Mouse (Mus musculus) CH12F3 (cell line): ENCODE data around the gene Hist1h2ai.
"Not testable (repeated sequence)": the region's sequence is repeated elsewhere in the genome, so short reads cannot be mapped to it uniquely, and the experiment has no call there.

Experiments used
- in situ Hi-C: fragments of 300-500 bp; cut with MboI; formaldehyde crosslinking; loops from 2 replicates; pipeline ENCODE4 v1.14.3; 2020; ENCODE audit warnings: low sequenced_read_pairs

The Hist1h2ai gene

GRCm38 (mm10) chr13:21722993-21723836 is 7.0 kb downstream of the Hist1h2ai start:
- in situ Hi-C loops: no loop called here

DNA sequence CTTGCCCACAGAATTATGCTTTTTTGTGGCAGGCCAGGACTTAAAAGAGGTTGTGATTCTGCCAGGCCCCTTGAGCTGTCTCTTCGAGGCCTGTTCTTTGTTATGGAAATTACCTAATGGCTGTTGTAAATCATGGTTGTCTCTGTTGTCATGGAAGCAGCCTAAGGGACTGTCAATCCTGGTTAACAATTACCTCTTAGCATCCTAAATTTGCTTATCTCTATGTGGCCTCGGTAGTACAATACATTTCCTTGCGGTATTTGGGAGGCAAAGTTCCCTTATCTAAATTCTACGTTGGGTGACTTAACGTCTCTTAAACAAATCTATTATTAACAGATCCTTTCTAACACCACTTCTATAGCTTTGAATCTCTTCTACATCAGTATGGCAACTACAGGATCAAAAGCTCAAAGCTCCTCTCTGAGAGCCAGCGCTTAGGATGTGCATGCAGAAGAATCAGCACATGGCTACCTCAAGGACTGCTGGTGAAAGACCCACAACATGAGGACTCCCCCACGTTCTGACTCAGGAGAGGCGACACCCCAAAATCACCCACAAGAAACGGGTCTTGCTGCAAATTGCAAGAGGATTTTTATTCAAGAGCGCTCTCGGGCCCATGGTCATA is 11.8 kb downstream of the Hist1h2ai start:
- in situ Hi-C loops: no loop called here

DNA sequence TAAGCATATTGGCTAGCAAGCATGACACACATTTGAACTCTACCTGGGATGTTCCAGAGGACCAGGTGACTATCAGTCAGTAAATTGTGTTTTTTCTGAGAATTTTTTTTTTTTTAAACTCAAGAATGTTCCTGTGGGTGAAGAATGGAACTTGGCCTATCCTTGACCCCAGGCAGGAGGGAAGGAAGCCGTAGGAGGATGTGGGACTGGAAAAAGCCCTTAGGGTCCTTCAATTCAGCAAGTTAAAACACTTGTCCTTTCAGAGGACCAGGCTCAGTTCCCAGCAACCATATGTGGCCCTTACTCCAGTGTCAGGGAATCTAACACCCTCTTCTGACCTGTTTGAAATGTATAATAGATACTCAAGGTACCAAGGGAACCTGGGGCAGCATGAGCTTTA is 13.3 kb downstream of the Hist1h2ai start:
- in situ Hi-C loops: no loop called here

DNA sequence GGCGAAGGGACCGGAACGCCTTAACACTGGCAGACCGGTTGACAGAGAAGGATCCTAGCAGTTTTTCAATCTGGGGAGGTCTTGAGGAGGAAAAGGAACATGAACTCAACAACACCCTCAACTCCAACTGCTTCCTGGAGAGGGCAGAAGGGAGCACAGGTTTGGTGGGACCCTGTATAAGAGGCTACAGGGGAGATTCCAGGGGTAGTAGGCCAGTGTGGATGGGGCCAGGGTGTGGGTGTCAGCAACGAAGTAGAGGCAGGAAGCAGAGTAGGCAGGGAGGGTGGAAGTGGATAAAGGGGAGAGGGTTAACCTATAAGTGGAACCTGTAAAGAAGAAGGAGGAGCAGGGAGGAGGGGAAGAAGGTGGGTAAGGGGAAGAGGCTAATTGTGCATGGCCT is 17.2 kb downstream of the Hist1h2ai start:
- in situ Hi-C loops: no loop called here

GRCm38 (mm10) chr13:21734010-21734905 is 18.0 kb downstream of the Hist1h2ai start:
- in situ Hi-C loops: no loop called here

GRCm38 (mm10) chr13:21734906-21735767 is 18.9 kb downstream of the Hist1h2ai start, which contains the start of gene Hist1h4j:
Gene Hist1h4j (plus strand): TSS chr13:21735064.
- in situ Hi-C loops: not testable (repeated sequence)

- in situ Hi-C loops: no loop called here
Observed at GRCm38 (mm10) chr13:21745006-21745405, 28.8 kb downstream of the Hist1h2ai start.

DNA sequence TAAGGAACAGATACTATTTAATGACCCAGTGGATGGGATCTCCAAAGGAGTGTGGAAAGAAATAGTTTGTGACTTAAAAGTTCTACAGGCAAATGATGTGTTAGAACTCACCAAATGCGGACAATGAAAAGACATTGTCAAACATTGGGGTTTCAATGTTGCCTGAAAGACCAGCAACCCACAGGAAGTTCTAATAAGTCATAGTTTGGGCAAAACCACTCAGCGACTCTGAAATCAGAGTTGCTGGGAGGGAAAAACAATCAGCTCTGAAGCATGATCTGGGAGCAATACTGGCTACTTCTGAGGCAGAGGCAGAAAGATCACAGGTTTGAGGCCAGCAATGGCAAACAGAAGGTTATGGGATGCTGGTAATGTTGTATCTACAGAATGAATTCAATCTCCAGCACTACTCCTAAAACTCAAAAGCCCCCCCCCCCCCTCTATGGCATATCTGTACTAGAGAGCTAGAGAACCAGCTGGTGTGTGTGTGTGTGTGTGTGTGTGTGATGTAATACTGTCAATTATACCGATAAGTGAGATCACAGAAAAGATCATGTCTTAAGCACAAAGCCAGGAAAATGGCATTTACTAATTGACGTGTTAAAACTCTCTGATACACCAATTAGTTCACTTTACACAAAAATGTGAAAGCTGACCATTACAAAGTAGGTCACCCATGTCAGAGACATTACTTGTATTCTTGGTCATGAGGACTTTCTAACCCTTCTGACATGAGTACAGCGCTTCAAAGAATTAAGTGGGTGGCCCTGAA is 33.4 kb downstream of the Hist1h2ai start:
- in situ Hi-C loops: no loop called here

- in situ Hi-C loops: not testable (repeated sequence)
Observed at GRCm38 (mm10) chr13:21750159-21751017, 34.2 kb downstream of the Hist1h2ai start, which contains the start of gene Hist1h4k. Gene Hist1h4k (minus strand): TSS chr13:21750505.

DNA sequence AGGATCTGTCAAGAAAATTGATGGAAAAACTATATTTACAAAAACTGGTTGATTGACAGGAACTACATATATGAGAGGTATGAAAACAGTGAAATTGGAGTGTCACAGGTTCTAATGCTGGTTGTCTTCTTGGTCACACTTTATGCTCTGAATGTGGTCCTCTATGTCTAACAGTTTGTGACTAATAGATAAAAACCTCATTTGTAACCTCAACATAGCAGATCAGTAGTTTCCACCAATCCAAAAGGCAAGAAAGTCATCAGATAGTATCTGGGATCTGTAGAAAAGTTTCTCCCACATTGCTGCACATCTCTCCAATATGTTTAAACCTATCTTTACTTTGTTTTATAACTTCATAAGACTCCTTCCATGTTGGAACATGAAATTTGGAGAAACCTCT is 35.2 kb downstream of the Hist1h2ai start:
- in situ Hi-C loops: no loop called here

- in situ Hi-C loops: no loop called here
Observed at GRCm38 (mm10) chr13:21751827-21752226, 35.6 kb downstream of the Hist1h2ai start.

DNA sequence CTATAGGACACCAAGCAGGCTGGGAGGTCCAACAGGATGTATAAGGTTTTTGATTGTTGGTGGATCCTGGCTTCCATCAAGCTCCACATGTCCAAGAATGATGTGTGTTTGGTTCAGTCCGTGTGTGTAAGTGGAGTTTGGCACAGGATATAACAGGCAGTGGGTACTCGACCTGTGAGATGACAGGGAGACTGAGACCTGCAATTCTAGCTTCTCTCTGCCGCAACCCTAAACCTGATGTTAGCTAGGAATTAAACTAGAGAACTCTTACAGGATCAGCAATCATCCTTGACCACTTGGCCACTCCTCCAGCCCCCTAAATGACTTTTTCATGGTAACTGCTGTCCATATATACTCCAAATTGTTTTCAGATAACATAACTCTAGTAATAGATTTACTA is 36.1 kb downstream of the Hist1h2ai start:
- in situ Hi-C loops: no loop called here

DNA sequence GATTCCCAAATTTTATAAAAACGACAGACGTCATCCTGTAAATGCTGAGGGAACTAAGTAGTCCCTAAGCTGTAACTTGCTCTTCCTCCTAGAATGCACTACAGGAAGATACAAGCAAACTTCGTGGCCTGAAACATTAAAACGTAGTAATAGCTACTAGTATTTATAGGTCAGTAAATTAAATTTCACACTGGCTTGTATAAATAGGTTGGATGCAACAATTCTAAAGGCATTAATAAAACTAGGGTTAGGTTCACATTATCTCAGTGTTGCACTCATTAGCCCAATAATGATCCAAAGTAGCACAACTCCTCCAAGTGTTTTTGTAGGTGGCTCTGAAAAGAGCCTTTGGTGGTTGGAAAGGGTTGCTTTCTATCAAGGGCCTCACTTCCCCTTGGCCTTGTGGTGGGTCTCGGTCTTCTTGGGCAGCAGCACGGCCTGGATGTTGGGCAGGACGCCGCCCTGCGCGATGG is 36.9 kb downstream of the Hist1h2ai start:
- in situ Hi-C loops: no loop called here

DNA sequence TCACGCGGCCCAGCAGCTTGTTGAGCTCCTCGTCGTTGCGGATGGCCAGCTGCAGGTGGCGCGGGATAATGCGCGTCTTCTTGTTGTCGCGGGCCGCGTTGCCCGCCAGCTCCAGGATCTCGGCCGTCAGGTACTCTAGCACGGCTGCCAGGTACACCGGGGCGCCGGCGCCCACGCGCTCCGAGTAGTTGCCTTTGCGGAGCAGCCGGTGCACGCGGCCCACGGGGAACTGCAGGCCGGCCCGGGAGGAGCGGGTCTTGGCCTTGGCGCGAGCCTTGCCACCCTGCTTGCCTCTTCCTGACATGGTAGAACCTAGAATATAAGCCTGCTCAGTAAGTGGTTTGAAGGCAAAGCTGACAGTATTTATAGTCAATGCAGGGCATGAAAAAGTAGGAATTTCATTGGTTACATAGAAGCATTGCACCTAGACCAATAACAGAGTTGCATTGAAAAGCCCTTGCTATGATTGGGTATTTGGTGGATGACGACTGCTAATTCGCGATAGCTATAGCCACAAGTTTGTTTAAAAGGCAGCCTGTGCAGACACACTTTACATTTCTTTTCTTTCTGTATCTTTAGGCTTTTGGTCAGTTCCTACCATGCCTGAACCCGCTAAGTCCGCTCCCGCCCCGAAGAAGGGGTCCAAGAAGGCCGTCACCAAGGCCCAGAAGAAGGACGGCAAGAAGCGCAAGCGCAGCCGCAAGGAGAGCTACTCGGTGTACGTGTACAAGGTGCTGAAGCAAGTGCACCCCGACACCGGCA is 37.5 kb downstream of the Hist1h2ai start, which contains the start of the genes Hist1h2ak and Hist1h2bn:
Gene Hist1h2ak (minus strand): TSS at position 304 of the 762 bp plus-strand sequence.
Gene Hist1h2bn (plus strand): TSS at position 600 of the 762 bp plus-strand sequence.
- in situ Hi-C loops: not testable (repeated sequence)

DNA sequence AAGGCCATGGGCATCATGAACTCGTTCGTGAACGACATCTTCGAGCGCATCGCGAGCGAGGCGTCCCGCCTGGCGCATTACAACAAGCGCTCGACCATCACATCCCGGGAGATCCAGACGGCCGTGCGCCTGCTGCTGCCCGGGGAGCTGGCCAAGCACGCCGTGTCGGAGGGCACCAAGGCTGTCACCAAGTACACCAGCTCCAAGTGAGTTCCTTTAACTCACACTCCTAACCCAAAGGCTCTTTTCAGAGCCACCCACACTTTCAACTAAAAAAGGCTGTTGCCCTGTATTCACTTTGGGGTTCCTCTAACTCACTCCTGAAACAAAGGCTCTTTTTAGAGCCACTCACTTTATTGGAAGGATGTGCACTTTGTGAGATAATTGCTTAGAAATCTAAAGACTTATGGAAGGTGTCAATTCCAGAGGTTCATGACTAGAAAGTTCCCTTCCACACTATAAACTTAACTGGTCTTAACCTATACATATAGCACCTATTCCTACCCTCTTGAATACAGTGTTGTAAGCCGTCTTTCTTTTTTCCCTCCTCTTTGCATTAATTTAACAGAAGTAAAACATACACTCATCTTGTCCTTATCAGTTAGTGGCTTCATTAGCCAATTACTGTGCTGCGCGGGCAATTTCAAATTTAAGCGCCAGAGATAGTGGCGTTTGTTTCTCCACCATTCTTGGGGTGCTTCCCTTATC is 38.2 kb downstream of the Hist1h2ai start:
- in situ Hi-C loops: not testable (repeated sequence)

- in situ Hi-C loops: no loop called here
Observed at GRCm38 (mm10) chr13:21755707-21756106, 39.5 kb downstream of the Hist1h2ai start.
